Mouse (Mus musculus): ENCODE results near the gene Stx1b. TPM values are rescaled to one million over a fixed set of nuclear protein-coding genes. Genes with fewer than 3 reads are reported as not detected.
"Not testable (repeated sequence)": the region's sequence is repeated elsewhere in the genome, so short reads cannot be mapped to it uniquely, and the experiment has no call there.

The Stx1b gene
- polyA plus RNA-seq, 1 experiment, result 16.6 TPM

DNA sequence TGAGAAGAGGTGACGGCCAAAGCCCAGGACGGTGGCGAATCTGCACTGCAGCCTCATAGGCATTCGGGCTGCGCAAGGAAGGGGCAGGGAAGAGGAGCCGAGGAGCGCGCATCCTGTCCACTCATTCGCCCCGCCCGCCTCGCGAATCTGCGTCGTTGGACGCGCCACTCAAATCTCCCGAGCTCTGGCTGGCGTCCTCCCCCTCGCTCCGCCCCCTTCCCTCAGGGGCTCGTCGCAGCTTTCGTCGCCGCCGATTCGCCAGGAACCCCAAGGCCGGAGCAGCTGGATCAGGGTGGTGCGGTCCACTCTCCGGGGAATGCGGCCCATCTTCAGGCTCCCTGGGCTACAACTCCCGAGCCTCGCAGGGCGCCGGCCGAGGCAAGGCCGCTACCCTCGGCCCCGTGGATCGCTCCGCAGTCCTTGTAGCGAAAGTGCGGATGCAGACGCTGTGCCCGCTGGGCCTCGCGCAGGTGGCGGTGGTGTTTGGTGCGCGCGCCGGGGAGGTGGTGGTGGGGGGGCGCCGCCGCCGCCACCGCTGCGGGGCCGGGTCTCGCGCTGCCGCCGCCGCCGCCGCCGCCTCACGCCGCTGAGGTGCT is 47.4 kb downstream of the Stx1b start:
- DNase-seq (ENCODE audit: low read depth), result no peak

- DNase-seq (ENCODE audit: low read depth), result no peak
Measured at GRCm38 (mm10) chr7:127776426-127776825, 47.9 kb downstream of the Stx1b start, which contains the start of gene Setd1a. Gene Setd1a (plus strand): TSS chr7:127776670.

- not testable (repeated sequence) for DNase-seq (ENCODE audit: low read depth)
Measured at GRCm38 (mm10) chr7:127775837-127776236, 48.5 kb downstream of the Stx1b start.

DNA sequence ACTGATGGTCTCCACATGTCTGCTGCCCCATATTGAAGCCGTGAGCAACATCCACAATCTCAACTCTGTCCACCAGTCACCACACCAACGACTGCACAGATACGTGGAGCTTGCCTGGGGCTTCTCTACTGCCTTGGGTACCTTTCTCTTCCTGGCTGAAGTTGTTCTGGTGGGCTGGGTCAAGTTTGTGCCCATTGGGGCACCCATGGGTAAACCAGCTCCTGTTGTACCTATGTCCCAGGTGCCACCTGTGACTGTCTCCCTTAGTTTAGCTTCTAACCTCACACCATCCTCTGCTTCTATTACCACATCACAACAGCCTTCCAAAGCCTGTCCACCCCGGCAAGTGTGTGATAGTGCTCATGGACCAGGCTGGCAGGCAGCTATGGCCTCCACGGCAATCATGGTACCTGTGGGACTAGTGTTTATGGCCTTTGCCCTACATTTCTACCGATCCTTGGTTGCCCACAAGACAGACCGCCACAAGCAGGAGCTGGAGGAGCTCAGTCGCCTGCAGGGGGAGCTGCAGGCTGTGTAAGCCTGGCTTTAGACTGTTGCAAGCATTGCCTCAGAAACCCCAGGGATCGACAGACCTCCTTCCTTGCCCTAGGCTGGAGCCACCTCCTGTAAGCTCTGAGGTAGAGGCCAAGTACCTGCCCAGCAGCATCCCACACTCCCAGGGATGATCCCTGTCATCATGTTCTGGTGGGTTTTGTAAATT is 50.5 kb downstream of the Stx1b start:
- no peak for DNase-seq (ENCODE audit: low read depth)

DNA sequence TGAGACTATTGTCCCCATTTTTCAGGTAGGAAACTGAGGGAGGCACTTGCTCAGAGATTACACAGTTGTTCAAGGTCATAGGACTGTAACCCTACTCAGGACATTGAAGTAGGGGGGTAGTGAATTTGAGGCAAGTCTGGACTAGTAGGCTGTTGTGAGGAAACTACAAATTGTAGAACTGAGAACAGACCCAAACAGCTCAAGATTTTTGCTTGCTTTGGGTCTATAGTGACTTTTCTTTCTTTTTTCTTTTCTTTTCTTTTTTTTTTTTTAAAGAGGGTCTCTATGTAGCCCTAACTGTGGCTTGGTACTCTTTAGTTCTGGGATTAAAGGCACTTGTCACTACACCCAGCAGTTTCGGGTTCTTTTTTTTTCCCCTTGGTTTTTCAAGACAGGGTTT is 51.8 kb downstream of the Stx1b start:
- DNase-seq (ENCODE audit: low read depth), result no peak

GRCm38 (mm10) chr7:127772080-127772479 is 52.3 kb downstream of the Stx1b start:
- DNase-seq (ENCODE audit: low read depth), result no peak

- DNase-seq (ENCODE audit: low read depth), result no peak
Measured at GRCm38 (mm10) chr7:127771262-127771661, 53.1 kb downstream of the Stx1b start.

- DNase-seq (ENCODE audit: low read depth), result no peak
Measured at GRCm38 (mm10) chr7:127770039-127770905, 54.1 kb downstream of the Stx1b start.

DNA sequence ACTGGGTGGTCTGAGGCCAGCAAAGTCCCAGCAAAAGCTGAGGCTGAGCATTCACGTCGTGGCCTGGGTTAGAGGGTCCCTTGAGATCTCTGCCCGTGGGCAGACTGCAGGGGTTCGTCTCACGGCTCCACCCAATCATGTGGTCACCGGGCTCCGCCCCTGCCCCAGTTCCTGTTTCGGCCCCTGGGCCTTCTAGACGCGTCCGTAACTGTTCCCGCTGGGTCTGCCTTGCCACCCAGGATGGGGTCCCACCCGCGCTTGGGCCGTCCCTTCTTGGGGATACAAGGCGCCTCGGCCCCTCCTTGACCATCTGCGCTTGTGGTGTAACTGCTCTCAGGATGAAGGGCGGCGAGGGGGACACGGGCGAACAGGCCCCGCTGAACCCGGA is 54.7 kb downstream of the Stx1b start, which contains the start of gene Orai3:
Gene Orai3, plus strand, starts transcription at position 165 of the 388 bp plus-strand sequence.
- no peak for DNase-seq (ENCODE audit: low read depth)

GRCm38 (mm10) chr7:127768997-127769593 is 55.3 kb downstream of the Stx1b start:
- DNase-seq (ENCODE audit: low read depth), result no peak

DNA sequence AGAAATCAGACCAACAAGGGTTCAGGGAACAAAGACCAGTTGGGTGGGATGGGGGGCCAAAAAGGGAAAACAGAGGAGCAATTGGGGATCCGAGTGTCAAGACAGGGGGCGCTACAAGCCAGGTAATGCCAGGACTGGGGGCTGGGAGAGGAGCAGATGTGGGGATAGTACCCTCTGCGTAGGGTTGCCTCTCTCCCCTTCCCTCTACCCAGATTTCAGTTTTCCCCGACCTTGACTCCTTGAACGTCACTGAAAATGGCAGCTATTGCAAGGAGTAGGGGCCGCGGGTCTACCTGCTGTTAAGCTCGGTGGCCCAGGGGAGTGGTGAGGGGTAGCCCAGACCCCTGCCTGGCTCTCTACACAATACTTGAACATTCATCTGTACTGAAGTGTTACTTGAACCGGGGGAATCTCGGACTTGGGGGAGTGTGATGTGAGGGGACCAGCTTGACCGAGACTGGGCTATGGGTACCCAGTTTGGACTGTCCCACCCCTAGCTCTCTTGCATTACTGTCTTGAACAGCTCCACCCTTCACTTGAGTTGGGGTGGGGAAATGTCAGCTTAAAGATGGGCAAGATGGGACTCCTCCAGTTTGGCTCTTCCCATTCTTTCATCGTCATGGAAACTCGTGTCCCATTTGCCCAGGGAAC is 55.9 kb downstream of the Stx1b start:
- DNase-seq (ENCODE audit: low read depth), result no peak

DNA sequence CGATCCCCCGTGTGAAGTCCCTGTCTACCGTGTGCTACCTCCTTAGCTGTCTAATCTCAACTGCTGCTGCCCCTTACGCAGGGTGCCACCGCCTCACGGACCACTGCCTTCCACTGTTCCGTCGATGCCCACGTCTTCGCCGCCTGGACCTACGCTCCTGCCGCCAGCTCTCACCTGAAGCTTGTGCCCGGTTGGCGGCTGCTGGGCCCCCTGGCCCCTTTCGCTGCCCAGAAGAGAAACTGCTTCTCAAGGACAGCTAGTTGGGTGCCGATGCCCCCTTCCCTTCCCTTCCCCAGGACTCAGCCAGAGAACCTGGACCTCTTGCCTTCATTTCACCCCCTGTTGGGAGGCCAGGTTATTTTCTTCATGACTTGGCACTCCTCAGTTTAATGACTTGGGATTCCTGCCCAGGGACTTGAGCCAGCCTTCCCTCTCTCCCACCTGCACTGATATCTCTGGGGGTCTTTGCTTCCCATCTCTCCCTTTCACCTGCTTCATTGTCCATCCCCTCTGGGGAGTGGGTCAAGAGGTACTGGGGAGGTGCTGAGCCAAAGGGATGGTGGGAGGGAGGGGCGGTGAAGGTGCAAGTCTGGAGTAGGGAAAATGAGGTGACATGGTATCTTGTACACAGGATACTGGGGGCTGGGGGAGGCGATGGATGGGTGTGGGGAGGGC is 56.5 kb downstream of the Stx1b start:
- no peak for DNase-seq (ENCODE audit: low read depth)

DNA sequence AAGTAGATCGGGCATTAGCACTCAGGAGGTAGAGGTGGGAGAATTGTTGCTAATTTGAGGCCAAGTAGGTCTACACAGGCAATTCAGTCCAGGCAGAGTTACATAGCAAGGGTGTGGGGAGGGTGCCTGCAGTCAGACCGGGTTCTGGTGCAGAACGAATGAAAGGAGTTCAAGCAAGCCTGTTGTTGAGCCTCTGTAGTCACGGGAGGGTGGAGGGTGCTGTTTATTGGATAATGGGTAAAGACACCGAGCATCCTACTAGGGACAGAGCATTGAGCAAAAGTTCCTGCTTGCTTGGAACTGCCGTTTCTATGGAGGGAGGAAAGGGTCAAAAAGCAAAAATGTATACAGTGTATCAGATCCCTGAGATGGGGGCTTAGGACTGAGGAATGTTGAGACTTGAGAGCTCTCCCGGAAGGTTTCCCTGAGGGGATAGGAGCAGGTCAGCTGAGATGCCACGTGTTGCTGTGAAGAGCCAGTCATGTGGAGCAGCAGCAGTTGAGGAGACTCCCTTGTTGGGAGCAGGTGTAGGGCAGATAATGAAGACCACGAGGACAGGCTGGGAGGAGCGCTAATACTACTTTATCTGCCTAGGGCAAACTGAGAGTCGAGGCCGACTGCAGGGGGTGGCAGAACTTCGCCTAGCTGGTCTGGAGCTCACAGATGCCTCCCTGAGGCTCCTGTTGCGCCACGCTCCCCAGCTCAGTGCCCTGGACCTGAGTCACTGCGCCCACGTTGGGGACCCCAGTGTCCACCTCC is 57.3 kb downstream of the Stx1b start:
- no peak for DNase-seq (ENCODE audit: low read depth)

DNA sequence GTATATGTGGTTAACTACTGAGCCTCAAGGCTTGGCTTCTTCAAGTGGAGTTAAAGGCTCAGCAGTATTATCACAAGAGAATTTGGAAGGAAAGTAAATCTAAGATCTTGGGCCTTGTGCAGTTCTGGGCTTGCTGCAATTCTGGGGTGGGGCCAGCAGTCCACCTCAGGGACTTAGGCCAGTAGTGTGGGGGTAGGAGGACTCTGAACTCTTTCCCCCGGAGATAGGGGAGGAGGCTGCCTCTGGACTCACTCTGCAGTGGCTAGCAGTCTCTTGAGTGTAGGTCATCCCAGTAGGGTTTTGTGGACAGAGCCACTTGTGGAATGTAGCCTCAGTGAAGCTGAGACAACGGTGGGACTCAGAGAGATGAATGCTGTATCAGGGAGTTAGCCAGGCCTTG is 58.6 kb downstream of the Stx1b start:
- DNase-seq (ENCODE audit: low read depth), result no peak

DNA sequence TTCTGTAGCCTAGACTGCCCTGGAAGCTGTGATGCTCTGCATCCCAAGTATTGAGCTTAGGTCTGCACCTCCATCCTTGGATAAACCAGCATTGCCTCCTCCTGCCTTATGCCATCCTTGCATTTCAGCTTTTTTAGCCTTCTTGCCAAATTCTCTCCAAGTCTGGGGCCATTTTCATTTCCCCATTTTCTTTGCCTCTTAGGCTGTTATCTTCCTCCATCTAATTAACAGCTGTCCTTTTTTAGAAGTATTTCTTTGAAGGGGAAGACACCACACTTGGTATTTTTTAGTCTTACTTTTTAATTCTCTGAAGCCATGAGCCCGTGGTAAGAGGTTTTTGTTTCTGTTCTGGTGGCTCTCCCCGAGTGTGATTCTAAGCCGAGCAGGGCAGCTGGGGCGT is 60.7 kb downstream of the Stx1b start:
- DNase-seq (ENCODE audit: low read depth), result no peak

- no peak for DNase-seq (ENCODE audit: low read depth)
Measured at GRCm38 (mm10) chr7:127761026-127761425, 63.3 kb downstream of the Stx1b start.

GRCm38 (mm10) chr7:127760478-127760877 is 63.9 kb downstream of the Stx1b start:
- no peak for DNase-seq (ENCODE audit: low read depth)

DNA sequence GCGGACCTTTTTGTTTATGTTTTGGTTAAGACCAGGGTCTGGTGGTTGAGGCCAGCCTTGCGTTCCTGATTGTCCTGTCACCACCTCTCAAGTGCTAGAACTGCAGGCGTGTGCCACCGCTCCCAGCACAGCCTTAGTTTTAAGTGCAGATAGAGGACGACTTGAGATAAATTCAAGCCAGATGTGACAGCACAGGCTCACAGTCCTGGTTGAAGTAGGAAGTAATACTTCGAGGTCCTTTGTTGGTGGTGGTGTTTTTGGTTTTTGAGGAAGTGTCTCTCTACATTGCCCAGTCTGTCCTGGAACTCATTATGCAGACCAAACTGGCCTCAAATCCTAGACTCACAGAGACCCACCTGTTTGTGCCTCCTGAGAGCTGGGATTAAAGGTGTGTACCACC is 64.6 kb downstream of the Stx1b start:
- DNase-seq (ENCODE audit: low read depth), result no peak
